Mouse (Mus musculus) myocyte (in vitro differentiated cells): ENCODE data around the gene Wwox. TPM values are rescaled to one million over a fixed set of nuclear protein-coding genes. Genes with fewer than 3 reads are reported as not detected.

ENCODE experiments used
- H3K27me3 ChIP-seq: one replicate; pipeline ENCODE4 v1.6.1; 2011; ENCODE audit not compliant: control insufficient read depth, insufficient read depth, insufficient read length
- H3K36me3 ChIP-seq: one replicate; pipeline ENCODE4 v1.6.1; 2011; ENCODE audit not compliant: control insufficient read depth, insufficient read depth
- H3K4me2 ChIP-seq: one replicate; pipeline ENCODE4 v1.6.1; 2011; ENCODE audit warnings: low read depth, control low read depth
- H3K4me3 ChIP-seq: one replicate; pipeline ENCODE4 v1.5.1; 2011; ENCODE audit warnings: mild to moderate bottlenecking, control low read depth, moderate library complexity
- H3K79me2 ChIP-seq: one replicate; pipeline ENCODE4 v1.6.1; 2011; ENCODE audit not compliant: control insufficient read depth, insufficient read depth
- H3ac ChIP-seq: one replicate; pipeline ENCODE4 v1.6.1; 2011; ENCODE audit not compliant: control insufficient read depth, insufficient read length
- CEBPB ChIP-seq: IDR thresholded peaks from 2 replicates; pipeline ENCODE4 v1.6.1; 2011; ENCODE audit warnings: mild to moderate bottlenecking, moderate library complexity; ENCODE audit not compliant: poor library complexity, insufficient read depth, severe bottlenecking
- E2F4 ChIP-seq: IDR thresholded peaks from one replicate; pipeline ENCODE4 v1.6.1; 2011; ENCODE audit warnings: mild to moderate bottlenecking, control low read depth, moderate library complexity; ENCODE audit not compliant: insufficient read depth
- MAX ChIP-seq: IDR thresholded peaks from one replicate; pipeline ENCODE4 v1.6.1; 2011; ENCODE audit warnings: low read depth, mild to moderate bottlenecking, control low read depth
- MYOD1 ChIP-seq, 3 experiments: IDR thresholded peaks; one replicate each; pipeline ENCODE4 v1.6.1; 2011; ENCODE audit warnings: control low read depth in 2 of 3, low read depth in 2 of 3, mild to moderate bottlenecking in 2 of 3, moderate library complexity in 1 of 3; ENCODE audit not compliant: insufficient read length in 2 of 3, control insufficient read depth in 1 of 3
- MYOG ChIP-seq, 3 experiments: IDR thresholded peaks; one replicate each; pipeline ENCODE4 v1.6.1; 2011; ENCODE audit warnings: control low read depth in 2 of 3, low read depth in 2 of 3, mild to moderate bottlenecking in 2 of 3; ENCODE audit not compliant: insufficient read length in 2 of 3, control insufficient read depth in 1 of 3, insufficient read depth in 1 of 3
- POLR2A ChIP-seq: IDR thresholded peaks from one replicate; pipeline ENCODE4 v1.6.1; 2011; ENCODE audit warnings: low read depth, mild to moderate bottlenecking, control low read depth, moderate library complexity; ENCODE audit not compliant: insufficient read length
- POLR2AphosphoS2 ChIP-seq: IDR thresholded peaks from one replicate; pipeline ENCODE4 v1.6.1; 2011; ENCODE audit warnings: low read depth, control low read depth; ENCODE audit not compliant: insufficient read length
- REST ChIP-seq: IDR thresholded peaks from one replicate; pipeline ENCODE4 v1.6.1; 2011; ENCODE audit warnings: mild to moderate bottlenecking, control low read depth, moderate library complexity; ENCODE audit not compliant: insufficient read depth, insufficient read length
- SRF ChIP-seq: IDR thresholded peaks from one replicate; pipeline ENCODE4 v1.6.1; 2011; ENCODE audit warnings: low read depth; ENCODE audit not compliant: control insufficient read depth, insufficient read length
- TCF12 ChIP-seq: IDR thresholded peaks from one replicate; pipeline ENCODE4 v1.6.1; 2011; ENCODE audit warnings: mild to moderate bottlenecking, control low read depth; ENCODE audit not compliant: poor library complexity, insufficient read depth, severe bottlenecking
- TCF3 ChIP-seq: IDR thresholded peaks from one replicate; pipeline ENCODE4 v1.6.1; 2011; ENCODE audit warnings: low read depth, control low read depth; ENCODE audit not compliant: insufficient read length
- USF1 ChIP-seq: IDR thresholded peaks from one replicate; pipeline ENCODE4 v1.6.1; 2011; ENCODE audit warnings: low read depth, mild to moderate bottlenecking, control low read depth, moderate library complexity
- polyA plus RNA-seq: library from polyadenylated mRNA; unstranded; fragments of >200 nt; fragmentation: generic; extraction: Trizol; gene quantifications from one replicate; pipeline ENCODE4 v1.2.1, GENCODE M21; 2012; ENCODE audit warnings: missing spikeins

Wwox gene
- polyA plus RNA-seq, 1 experiment, result 8.6 TPM

GRCm38 (mm10) chr8:114751376-114752135 is 312.1 kb downstream of the Wwox start:
- Histone ChIP-seq H3K36me3 (no peaks in the 10 kb centered on the region), H3ac (no peak overlapping the region), H3K4me2 (no peak overlapping the region), H3K79me2 (no peaks in the 10 kb centered on the region), H3K4me3 (no peak overlapping the region), H3K27me3 (no peaks in the 10 kb centered on the region)
- TF ChIP-seq POLR2AphosphoS2 (no peak), POLR2A (no peak), E2F4 (no peak), TCF12 (no peak), CEBPB (no peak), SRF (no peak), MAX (no peak), TCF3 (no peak), MYOD1 (IDR thresholded peaks at IDR 0.05; ENCODE audit: control insufficient read depth in 1 of 3, insufficient read length in 2 of 3, low read depth in 2 of 3) (no peak)

DNA sequence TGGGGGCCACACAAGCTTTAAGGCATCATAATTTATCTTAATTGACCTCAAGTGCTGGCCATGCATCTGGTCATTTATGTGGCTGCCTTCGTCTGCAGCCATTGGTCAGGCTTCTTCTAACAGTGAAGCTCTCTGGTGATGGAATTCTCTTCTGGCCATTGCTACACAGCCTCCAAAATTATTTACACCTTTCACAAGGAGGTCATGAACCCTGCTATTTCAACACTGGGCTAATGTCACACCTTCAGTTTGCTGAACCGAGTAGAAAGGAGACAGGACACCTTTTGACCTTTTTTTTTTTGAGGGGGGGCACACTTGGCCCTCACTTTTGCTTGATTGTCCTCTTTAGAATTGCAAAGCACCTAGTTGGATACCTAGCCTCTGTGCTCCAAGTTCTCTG is 320.2 kb downstream of the Wwox start:
- no peak for TF ChIP-seq POLR2A
- TF ChIP-seq MAX, result no peak
- no peak for TF ChIP-seq CEBPB
- no peak for TF ChIP-seq E2F4
- no peak for TF ChIP-seq TCF12
- no peak for TF ChIP-seq USF1
- TF ChIP-seq SRF, result no peak
- TF ChIP-seq TCF3, result no peak
- no peak for TF ChIP-seq MYOG (IDR thresholded peaks at IDR 0.05; ENCODE audit: control insufficient read depth in 1 of 3, insufficient read depth in 1 of 3, insufficient read length in 2 of 3, low read depth in 2 of 3)
- no peak for TF ChIP-seq MYOD1 (IDR thresholded peaks at IDR 0.05; ENCODE audit: control insufficient read depth in 1 of 3, insufficient read length in 2 of 3, low read depth in 2 of 3)
- TF ChIP-seq POLR2AphosphoS2, result no peak
- Histone ChIP-seq H3K4me2 (no peak overlapping the region), H3ac (no peak overlapping the region), H3K4me3 (no peak overlapping the region), H3K27me3 (no peaks in the 10 kb centered on the region), H3K36me3 (no peaks in the 10 kb centered on the region), H3K79me2 (no peaks in the 10 kb centered on the region)

- no peaks in the 10 kb centered on the region for H3K36me3 ChIP-seq
- H3K27me3 ChIP-seq, result no peaks in the 10 kb centered on the region
- no peak for TF ChIP-seq MYOD1 (IDR thresholded peaks at IDR 0.05; ENCODE audit: control insufficient read depth in 1 of 3, insufficient read length in 2 of 3, low read depth in 2 of 3)
- TF ChIP-seq E2F4, result no peak
- no peak for TF ChIP-seq POLR2AphosphoS2
- TF ChIP-seq USF1, result no peak
- no peak for TF ChIP-seq CEBPB
- no peak for TF ChIP-seq MAX
- no peak for TF ChIP-seq POLR2A
- TF ChIP-seq REST, result no peak
- TF ChIP-seq TCF12, result no peak
- TF ChIP-seq TCF3, result no peak
- TF ChIP-seq MYOG (IDR thresholded peaks at IDR 0.05; ENCODE audit: control insufficient read depth in 1 of 3, insufficient read depth in 1 of 3, insufficient read length in 2 of 3, low read depth in 2 of 3), result no peak
- no peak overlapping the region for H3K4me3 ChIP-seq
- no peak overlapping the region for H3ac ChIP-seq
- no peak overlapping the region for H3K4me2 ChIP-seq
- H3K79me2 ChIP-seq, result no peaks in the 10 kb centered on the region
Measured at GRCm38 (mm10) chr8:114768536-114768935, 329.1 kb downstream of the Wwox start.

DNA sequence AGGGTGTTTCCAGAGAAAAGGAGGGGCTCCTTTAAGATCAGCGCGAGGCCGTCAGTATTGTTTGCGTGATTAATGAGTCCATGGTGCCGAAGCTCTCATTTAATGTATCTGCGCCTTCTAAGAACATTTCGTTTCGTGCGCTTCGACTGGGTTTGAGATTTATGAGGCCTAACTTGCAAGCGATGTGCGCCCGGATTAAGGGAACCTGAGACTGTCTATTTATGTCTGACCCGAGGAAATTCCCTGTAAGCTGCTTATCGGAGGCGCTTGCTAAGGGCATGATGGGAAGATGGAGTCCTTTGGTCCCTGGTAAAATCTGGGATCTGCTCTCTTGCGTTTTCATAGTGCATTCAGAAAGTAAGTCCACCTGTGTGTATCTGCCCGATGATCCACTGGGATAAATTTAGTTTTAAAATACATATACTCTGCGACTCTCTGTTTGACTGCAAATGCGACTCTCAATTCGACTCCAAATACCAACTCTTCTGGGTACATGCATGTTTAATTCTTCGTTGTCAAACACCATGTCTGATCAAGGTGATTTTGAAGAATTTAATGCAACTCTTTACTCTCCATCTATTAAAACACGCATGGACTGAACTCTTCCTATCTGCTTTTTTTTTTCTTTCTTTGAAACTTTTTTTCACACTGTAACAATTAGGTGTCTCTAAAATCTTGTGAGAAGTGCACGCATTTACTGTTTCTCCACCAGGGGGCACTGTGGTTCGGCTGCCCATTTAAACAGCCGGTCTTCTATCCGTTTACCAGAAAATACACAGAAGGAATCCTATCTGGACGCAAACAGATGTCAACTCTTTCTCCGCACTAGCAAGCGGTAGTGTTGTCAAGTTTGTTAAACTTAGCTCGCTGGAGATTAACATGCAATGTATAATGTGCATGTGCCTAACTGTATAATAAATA is 331.7 kb downstream of the Wwox start:
- H3ac ChIP-seq, result no peak overlapping the region
- no peaks in the 10 kb centered on the region for H3K36me3 ChIP-seq
- TF ChIP-seq MYOD1 (IDR thresholded peaks at IDR 0.05; ENCODE audit: control insufficient read depth in 1 of 3, insufficient read length in 2 of 3, low read depth in 2 of 3) (no peak), E2F4 (no peak), MAX (no peak), REST (no peak), MYOG (IDR thresholded peaks at IDR 0.05; ENCODE audit: control insufficient read depth in 1 of 3, insufficient read depth in 1 of 3, insufficient read length in 2 of 3, low read depth in 2 of 3) (no peak)
- H3K27me3 ChIP-seq, result no peaks in the 10 kb centered on the region
- H3K4me3 ChIP-seq, result no peak overlapping the region
- H3K79me2 ChIP-seq, result no peaks in the 10 kb centered on the region
- no peak overlapping the region for H3K4me2 ChIP-seq
